Mouse (Mus musculus): ENCODE results near the gene Dhrs7.

Gene Dhrs7

GRCm38 (mm10) chr12:72655775-72656174, 8.9 kb downstream of the Dhrs7 start:
- DNase-seq (ENCODE audit: low spot score in 2 of 2), result no peak

- peak; percentile 9 to 60 for DNase-seq (ENCODE audit: low spot score in 2 of 2)
Observed at GRCm38 (mm10) chr12:72654698-72655097, 10.0 kb downstream of the Dhrs7 start.

- DNase-seq (ENCODE audit: low spot score in 2 of 2), result no peak
Observed at GRCm38 (mm10) chr12:72649611-72650330, 14.9 kb downstream of the Dhrs7 start, which contains the start of gene Gm4756. Gene Gm4756, minus strand, starts transcription at chr12:72649661.

GRCm38 (mm10) chr12:72648921-72649320, 15.8 kb downstream of the Dhrs7 start:
- no peak for DNase-seq (ENCODE audit: low spot score in 2 of 2)

- DNase-seq (ENCODE audit: low spot score in 2 of 2), result no peak
Observed at GRCm38 (mm10) chr12:72638025-72638424, 26.7 kb downstream of the Dhrs7 start.

GRCm38 (mm10) chr12:72628751-72629150, 36.0 kb downstream of the Dhrs7 start:
- DNase-seq (ENCODE audit: low spot score in 2 of 2), result no peak

- DNase-seq (ENCODE audit: low spot score in 2 of 2), result no peak
Observed at GRCm38 (mm10) chr12:72622853-72623496, 41.7 kb downstream of the Dhrs7 start.

- no peak for DNase-seq (ENCODE audit: low spot score in 2 of 2)
Observed at GRCm38 (mm10) chr12:72621441-72621840, 43.3 kb downstream of the Dhrs7 start.

GRCm38 (mm10) chr12:72620856-72621255, 43.9 kb downstream of the Dhrs7 start:
- DNase-seq (ENCODE audit: low spot score in 2 of 2), result no peak

GRCm38 (mm10) chr12:72612053-72612452, 52.7 kb downstream of the Dhrs7 start:
- no peak for DNase-seq (ENCODE audit: low spot score in 2 of 2)

Data from frontal cortex, postnatal 14 days (tissue).